Mouse (Mus musculus): ENCODE data around the gene Lrrc25. TPM values are rescaled to one million over a fixed set of nuclear protein-coding genes. Genes with fewer than 3 reads are reported as not detected.

The Lrrc25 gene
- polyA plus RNA-seq (2014; fragmentation: Nextera tagmentation; extraction: Ambion mirVana), result 4.5 and 5.3 TPM in 2 replicates

- H3K9ac ChIP-seq (ENCODE audit: low read depth, low read length), result peak within 1 kb of the TSS; percentile 10; the same call in 1 of the 2 replicates
- no peaks in the 10 kb centered on the region for H3K36me3 ChIP-seq (ENCODE audit: control insufficient read depth, insufficient read depth, low read length)
- peaks cover 50% of the 10 kb centered on the region for H3K4me1 ChIP-seq (replicated peaks; ENCODE audit: control insufficient read depth, insufficient read depth, low read length)
- peak within 1 kb of the TSS; percentile 38 for H3K27ac ChIP-seq (ENCODE audit: low read depth, low read length)
- H3K9me3 ChIP-seq (ENCODE audit: control insufficient read depth, low read length), result no peaks in the 10 kb centered on the region
- DNase-seq (ENCODE audit: low spot score) (no peak), ATAC-seq (replicated peaks; ENCODE audit: low FRiP score) (no peak)
- peak within 1 kb of the TSS; percentile 25 for H3K4me2 ChIP-seq
- H3K27me3 ChIP-seq (replicated peaks; ENCODE audit: control insufficient read depth, insufficient read depth, low read length), result no peaks in the 10 kb centered on the region
- 44% methylated on average over 3 of the region's 3 CpGs for WGBS
- 0 out of 2 replicates have a peak within 1 kb of the TSS, but pooled peaks have one; percentile 5 for H3K4me3 ChIP-seq (ENCODE audit: low read depth, low read length)
Measured at GRCm38 (mm10) chr8:70615894-70616293, at the start of gene Lrrc25. Gene Lrrc25, plus strand, starts transcription at chr8:70616155.

GRCm38 (mm10) chr8:70570360-70570759 lies 45.6 kb upstream of the Lrrc25 start:
- H3K4me3 ChIP-seq (ENCODE audit: low read depth, low read length), result no peak overlapping the region
- H3K4me2 ChIP-seq, result no peak overlapping the region
- H3K27ac ChIP-seq (ENCODE audit: low read depth, low read length), result no peak overlapping the region
- H3K27me3 ChIP-seq (replicated peaks; ENCODE audit: control insufficient read depth, insufficient read depth, low read length), result no peaks in the 10 kb centered on the region
- no peaks in the 10 kb centered on the region for H3K9me3 ChIP-seq (ENCODE audit: control insufficient read depth, low read length)
- no peak overlapping the region for H3K9ac ChIP-seq (ENCODE audit: low read depth, low read length)
- H3K36me3 ChIP-seq (ENCODE audit: control insufficient read depth, insufficient read depth, low read length), result no peaks in the 10 kb centered on the region
- ATAC-seq (replicated peaks; ENCODE audit: low FRiP score) (no peak), DNase-seq (ENCODE audit: low spot score) (no peak)
- H3K4me1 ChIP-seq (replicated peaks; ENCODE audit: control insufficient read depth, insufficient read depth, low read length), result peaks cover 13% of the 10 kb centered on the region; the same call in 1 of the 2 replicates

GRCm38 (mm10) chr8:70570990-70571389 lies 45.0 kb upstream of the Lrrc25 start:
- H3K36me3 ChIP-seq (ENCODE audit: control insufficient read depth, insufficient read depth, low read length), result no peaks in the 10 kb centered on the region
- H3K4me1 ChIP-seq (replicated peaks; ENCODE audit: control insufficient read depth, insufficient read depth, low read length), result peaks cover 9% of the 10 kb centered on the region; the same call in 1 of the 2 replicates
- 87% methylated on average over 6 of the region's 6 CpGs for WGBS
- no peaks in the 10 kb centered on the region for H3K27me3 ChIP-seq (replicated peaks; ENCODE audit: control insufficient read depth, insufficient read depth, low read length)
- ATAC-seq (replicated peaks; ENCODE audit: low FRiP score) (no peak), DNase-seq (ENCODE audit: low spot score) (no peak)
- no peak overlapping the region for H3K27ac ChIP-seq (ENCODE audit: low read depth, low read length)
- H3K4me3 ChIP-seq (ENCODE audit: low read depth, low read length), result no peak overlapping the region
- no peak overlapping the region for H3K9ac ChIP-seq (ENCODE audit: low read depth, low read length)
- H3K9me3 ChIP-seq (ENCODE audit: control insufficient read depth, low read length), result no peaks in the 10 kb centered on the region
- no peak overlapping the region for H3K4me2 ChIP-seq

DNA sequence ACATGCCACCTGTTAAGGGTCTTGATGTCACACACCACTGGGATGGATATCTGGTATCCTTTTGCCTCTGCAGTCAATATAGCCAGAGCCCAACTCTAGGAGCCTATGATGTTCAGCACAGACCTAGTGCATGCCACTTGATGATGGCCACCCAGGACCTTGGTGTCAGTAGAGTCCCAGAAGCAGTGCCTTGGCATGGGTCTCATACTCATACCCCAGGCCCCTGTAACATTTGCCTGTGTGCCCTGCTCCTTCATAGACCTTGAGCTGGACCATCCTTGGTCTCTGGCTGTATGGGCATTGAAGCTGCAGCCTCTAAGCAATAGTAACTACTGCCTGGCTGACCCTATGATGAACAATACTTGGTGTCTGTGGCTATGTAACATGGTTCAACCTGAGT lies 41.7 kb upstream of the Lrrc25 start:
- Histone ChIP-seq H3K4me2 (no peak overlapping the region), H3K27me3 (replicated peaks; ENCODE audit: control insufficient read depth, insufficient read depth, low read length) (no peaks in the 10 kb centered on the region), H3K36me3 (ENCODE audit: control insufficient read depth, insufficient read depth, low read length) (peaks cover 14% of the 10 kb centered on the region), H3K4me3 (ENCODE audit: low read depth, low read length) (no peak overlapping the region), H3K9me3 (ENCODE audit: control insufficient read depth, low read length) (no peaks in the 10 kb centered on the region), H3K27ac (ENCODE audit: low read depth, low read length) (no peak overlapping the region), H3K9ac (ENCODE audit: low read depth, low read length) (no peak overlapping the region), H3K4me1 (replicated peaks; ENCODE audit: control insufficient read depth, insufficient read depth, low read length) (peaks cover 9% of the 10 kb centered on the region; the same call in 1 of the 2 replicates)
- DNase-seq (ENCODE audit: low spot score) (no peak), ATAC-seq (replicated peaks; ENCODE audit: low FRiP score) (no peak)

DNA sequence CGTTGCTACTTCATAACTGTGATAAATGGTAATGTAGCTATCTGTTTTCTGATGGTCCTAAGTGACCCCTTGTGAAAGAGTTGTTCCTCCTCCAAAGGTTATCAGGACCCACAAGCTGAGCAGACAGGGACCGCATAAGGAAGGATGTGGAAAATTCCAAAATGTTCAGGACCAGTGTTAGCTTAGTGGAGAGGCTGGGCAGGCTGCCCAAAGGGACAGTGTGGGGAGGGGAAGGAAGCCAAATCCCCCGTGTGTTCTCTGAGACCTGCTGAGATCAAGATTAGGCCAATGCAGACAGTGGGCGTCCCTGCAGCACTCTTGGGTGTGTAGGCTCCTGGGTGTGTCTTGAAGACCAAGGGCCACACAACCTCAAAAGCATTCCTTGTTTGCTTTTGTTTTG lies 41.0 kb upstream of the Lrrc25 start:
- H3K4me3 ChIP-seq (ENCODE audit: low read depth, low read length), result no peak overlapping the region
- no peak for ATAC-seq (replicated peaks; ENCODE audit: low FRiP score)
- peaks cover 14% of the 10 kb centered on the region for H3K36me3 ChIP-seq (ENCODE audit: control insufficient read depth, insufficient read depth, low read length)
- no peak overlapping the region for H3K9ac ChIP-seq (ENCODE audit: low read depth, low read length)
- DNase-seq (ENCODE audit: low spot score), result no peak
- 55% methylated on average over 4 of the region's 4 CpGs for WGBS
- H3K27ac ChIP-seq (ENCODE audit: low read depth, low read length), result no peak overlapping the region
- H3K27me3 ChIP-seq (replicated peaks; ENCODE audit: control insufficient read depth, insufficient read depth, low read length), result no peaks in the 10 kb centered on the region
- no peak overlapping the region for H3K4me2 ChIP-seq
- H3K9me3 ChIP-seq (ENCODE audit: control insufficient read depth, low read length), result no peaks in the 10 kb centered on the region
- peaks cover 7% of the 10 kb centered on the region; the same call in 1 of the 2 replicates for H3K4me1 ChIP-seq (replicated peaks; ENCODE audit: control insufficient read depth, insufficient read depth, low read length)

GRCm38 (mm10) chr8:70577207-70577606 lies 38.7 kb upstream of the Lrrc25 start:
- DNase-seq (ENCODE audit: low spot score), result no peak
- Histone ChIP-seq H3K4me1 (replicated peaks; ENCODE audit: control insufficient read depth, insufficient read depth, low read length) (0 out of 2 replicates have a peak, but pooled peaks cover 6% of the 10 kb centered on the region), H3K9ac (ENCODE audit: low read depth, low read length) (no peak overlapping the region), H3K9me3 (ENCODE audit: control insufficient read depth, low read length) (no peaks in the 10 kb centered on the region), H3K4me2 (no peak overlapping the region), H3K27me3 (replicated peaks; ENCODE audit: control insufficient read depth, insufficient read depth, low read length) (no peaks in the 10 kb centered on the region), H3K27ac (ENCODE audit: low read depth, low read length) (no peak overlapping the region), H3K36me3 (ENCODE audit: control insufficient read depth, insufficient read depth, low read length) (peaks cover 16% of the 10 kb centered on the region), H3K4me3 (ENCODE audit: low read depth, low read length) (no peak overlapping the region)
- WGBS, result 91% methylated on average over 3 of the region's 3 CpGs
- ATAC-seq (replicated peaks; ENCODE audit: low FRiP score), result no peak

- no peak overlapping the region for H3K9ac ChIP-seq (ENCODE audit: low read depth, low read length)
Measured at GRCm38 (mm10) chr8:70583476-70584387, 32.2 kb upstream of the Lrrc25 start.

GRCm38 (mm10) chr8:70584606-70585257 lies 31.2 kb upstream of the Lrrc25 start:
- Histone ChIP-seq H3K4me3 (ENCODE audit: low read depth, low read length) (no peak overlapping the region), H3K9me3 (ENCODE audit: control insufficient read depth, low read length) (no peaks in the 10 kb centered on the region), H3K4me2 (no peak overlapping the region), H3K4me1 (replicated peaks; ENCODE audit: control insufficient read depth, insufficient read depth, low read length) (no peaks in the 10 kb centered on the region), H3K27ac (ENCODE audit: low read depth, low read length) (no peak overlapping the region), H3K36me3 (ENCODE audit: control insufficient read depth, insufficient read depth, low read length) (peaks cover 29% of the 10 kb centered on the region), H3K27me3 (replicated peaks; ENCODE audit: control insufficient read depth, insufficient read depth, low read length) (no peaks in the 10 kb centered on the region), H3K9ac (ENCODE audit: low read depth, low read length) (no peak overlapping the region)
- WGBS, result 90% methylated on average over 9 of the region's 9 CpGs
- DNase-seq (ENCODE audit: low spot score) (no peak), ATAC-seq (replicated peaks; ENCODE audit: low FRiP score) (no peak)

More at GRCm38 (mm10) chr8:70583476-70584387, 32.2 kb upstream of the Lrrc25 start:
- Histone ChIP-seq H3K27me3 (replicated peaks; ENCODE audit: control insufficient read depth, insufficient read depth, low read length) (no peaks in the 10 kb centered on the region), H3K9me3 (ENCODE audit: control insufficient read depth, low read length) (no peaks in the 10 kb centered on the region), H3K4me2 (no peak overlapping the region), H3K36me3 (ENCODE audit: control insufficient read depth, insufficient read depth, low read length) (peaks cover 25% of the 10 kb centered on the region), H3K27ac (ENCODE audit: low read depth, low read length) (no peak overlapping the region), H3K4me3 (ENCODE audit: low read depth, low read length) (no peak overlapping the region), H3K4me1 (replicated peaks; ENCODE audit: control insufficient read depth, insufficient read depth, low read length) (no peaks in the 10 kb centered on the region)
- ATAC-seq (replicated peaks; ENCODE audit: low FRiP score) (no peak), DNase-seq (ENCODE audit: low spot score) (no peak)
- 87% methylated on average over 18 of the region's 18 CpGs for WGBS

Data from liver, embryonic 11.5 days (tissue).